Mouse (Mus musculus) left cerebral cortex, postnatal 25 days (tissue): ENCODE measurements at regions not wholly inside any gene's neighbourhood (a gene's known extent, or its start where the extent isn't known, plus 50 kb on each side); places are given as distances from the start of the nearest gene placed in this dataset.

Source experiments
- DNase-seq, 2 experiments: peaks; one replicate each; pipeline ENCODE4 v3.0.0; 2022; ENCODE audit warnings: low spot score in 2 of 2, mixed read lengths in 1 of 2
- intact Hi-C: fragments of 180-260 bp; cut with DNase I; formaldehyde crosslinking; loops from one replicate; pipeline ENCODE4 v1.15.1; 2025

- intact Hi-C loops = no loop called here
Measured at GRCm38 (mm10) chr9:101581064-101581463, 280.6 kb upstream of the 9630041A04Rik start.

GRCm38 (mm10) chr9:101570714-101571113 is 290.9 kb upstream of the 9630041A04Rik start:
- intact Hi-C loops = no loop called here
- DNase-seq = no peak

More at GRCm38 (mm10) chr9:101581064-101581463, 280.6 kb upstream of the 9630041A04Rik start:
- peak in 1 of 2 experiments; percentile 35 for DNase-seq

- DNase-seq = no peak
- intact Hi-C loops = no loop called here
Measured at GRCm38 (mm10) chr9:101563196-101563595, 298.4 kb upstream of the 9630041A04Rik start.

GRCm38 (mm10) chr9:101559366-101559765 is 302.3 kb upstream of the 9630041A04Rik start:
- no peak for DNase-seq
- intact Hi-C loops = no loop called here

GRCm38 (mm10) chr9:101555011-101555673 is 303.5 kb upstream of the Ppp2r3a start:
- intact Hi-C loops = no loop called here
- no peak for DNase-seq

GRCm38 (mm10) chr9:101552789-101553188 is 301.2 kb upstream of the Ppp2r3a start:
- intact Hi-C loops = no loop called here
- DNase-seq = no peak

- intact Hi-C loops = no loop called here
- no peak for DNase-seq
Measured at GRCm38 (mm10) chr9:101551256-101551655, 299.7 kb upstream of the Ppp2r3a start.

GRCm38 (mm10) chr9:101546213-101546832 is 294.7 kb upstream of the Ppp2r3a start:
- intact Hi-C loops = no loop called here
- DNase-seq = no peak

GRCm38 (mm10) chr9:101518137-101518536 is 266.5 kb upstream of the Ppp2r3a start:
- intact Hi-C loops = no loop called here
- DNase-seq = no peak

GRCm38 (mm10) chr9:101510807-101511206 is 259.2 kb upstream of the Ppp2r3a start:
- intact Hi-C loops = no loop called here
- no peak for DNase-seq

- intact Hi-C loops = no loop called here
- no peak for DNase-seq
Measured at GRCm38 (mm10) chr9:101509196-101509595, 257.6 kb upstream of the Ppp2r3a start.

- intact Hi-C loops = no loop called here
- DNase-seq = no peak
Measured at GRCm38 (mm10) chr9:101507023-101507690, 255.6 kb upstream of the Ppp2r3a start.

GRCm38 (mm10) chr9:101501706-101502465 is 250.3 kb upstream of the Ppp2r3a start:
- intact Hi-C loops = no loop called here

GRCm38 (mm10) chr9:101501036-101501435 is 249.4 kb upstream of the Ppp2r3a start:
- no peak for DNase-seq
- intact Hi-C loops = no loop called here

More at GRCm38 (mm10) chr9:101501706-101502465, 250.3 kb upstream of the Ppp2r3a start:
- peak; percentile 31 to 37 for DNase-seq

GRCm38 (mm10) chr9:101498721-101499120 is 247.1 kb upstream of the Ppp2r3a start:
- intact Hi-C loops = no loop called here
- no peak for DNase-seq

- intact Hi-C loops = no loop called here
Measured at GRCm38 (mm10) chr9:101495768-101496167, 244.2 kb upstream of the Ppp2r3a start.

GRCm38 (mm10) chr9:101489013-101489412 is 237.4 kb upstream of the Ppp2r3a start:
- intact Hi-C loops = no loop called here
- no peak for DNase-seq

More at GRCm38 (mm10) chr9:101495768-101496167, 244.2 kb upstream of the Ppp2r3a start:
- peak in 1 of 2 experiments; percentile 50 for DNase-seq

- intact Hi-C loops = no loop called here
- DNase-seq = no peak
Measured at GRCm38 (mm10) chr9:101476223-101476622, 224.6 kb upstream of the Ppp2r3a start.

- intact Hi-C loops = no loop called here
- DNase-seq = no peak
Measured at GRCm38 (mm10) chr9:101473074-101473461, 221.5 kb upstream of the Ppp2r3a start.
